8 mouse cellular contexts compared by ENCODE assay signal in the genomic region with DNA sequence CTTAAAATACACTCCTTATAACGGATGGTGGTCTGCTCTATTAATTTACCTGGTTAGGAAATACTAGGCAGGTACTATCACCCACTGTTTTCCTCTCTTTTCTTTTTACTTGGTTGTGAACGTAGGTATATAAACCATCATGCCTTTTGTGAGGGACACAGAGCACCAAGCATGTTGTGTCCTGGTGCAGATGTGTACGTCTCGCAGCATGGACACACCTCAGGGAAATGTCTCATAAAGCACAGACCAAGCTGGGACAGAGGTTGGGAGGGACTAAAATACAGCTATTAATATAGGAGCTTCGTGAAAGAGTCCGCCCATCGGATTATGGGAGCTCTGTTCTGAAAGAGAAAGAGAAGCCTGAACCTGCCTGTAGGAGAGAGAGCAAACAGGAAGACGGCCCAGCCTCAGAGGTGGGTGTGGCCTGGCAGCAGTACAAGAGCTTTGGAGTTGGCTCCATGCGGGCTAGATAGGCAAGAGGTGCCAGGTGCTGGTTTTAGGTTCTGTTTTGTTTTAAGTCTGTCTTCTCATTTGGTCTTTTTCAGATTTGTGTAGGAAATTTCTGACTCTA. TPM values are rescaled to one million over a fixed set of nuclear protein-coding genes. Genes with fewer than 3 reads are reported as not detected.
DNase-seq lines count a peak whose midpoint lies in the region; ATAC-seq lines count a peak whose summit lies in the region.

No protein-coding gene starts in this region.

- no peak overlapping the region for H3K27ac ChIP-seq in midbrain, embryonic 14.5 days (replicated peaks; ENCODE audit: low read depth, low read length)
- H3K27ac ChIP-seq in midbrain, embryonic 16.5 days (ENCODE audit: low read length), result no peak overlapping the region

- H3K4me1 ChIP-seq in midbrain, embryonic 14.5 days (ENCODE audit: control insufficient read depth, insufficient read depth, low read length), result peaks cover 4% of the 10 kb centered on the region; the same call in 1 of the 2 replicates
- peaks cover 3% of the 10 kb centered on the region; the same call in 1 of the 2 replicates for H3K4me1 ChIP-seq in midbrain, embryonic 16.5 days (ENCODE audit: control insufficient read depth, insufficient read depth, low read length)

- H3K4me3 ChIP-seq in midbrain, embryonic 14.5 days (replicated peaks; ENCODE audit: low read depth, low read length), result no peak overlapping the region
- no peak overlapping the region for H3K4me3 ChIP-seq in midbrain, embryonic 16.5 days (ENCODE audit: low read depth, low read length)

- no peaks in the 10 kb centered on the region for H3K9me3 ChIP-seq in midbrain, embryonic 14.5 days (ENCODE audit: control insufficient read depth, low read length)
- no peaks in the 10 kb centered on the region for H3K9me3 ChIP-seq in midbrain, embryonic 16.5 days (replicated peaks; ENCODE audit: control insufficient read depth, low read length, poor library complexity, severe bottlenecking)

- H3K9ac ChIP-seq in midbrain, embryonic 14.5 days (replicated peaks; ENCODE audit: low read length), result no peak overlapping the region
- no peak overlapping the region for H3K9ac ChIP-seq in midbrain, embryonic 16.5 days (ENCODE audit: low read depth, low read length)

- peak; percentile 23 for DNase-seq in midbrain, embryonic 14.5 days
- peak; percentile 51 for DNase-seq in adrenal gland, postnatal 25 days
- peak; percentile 63 for DNase-seq in heart, adult 8-10 months (ENCODE audit: low spot score)
- DNase-seq in liver, result peak; percentile 80
- DNase-seq in spleen, adult 12 weeks (ENCODE audit: low spot score), result peak; percentile 68
- DNase-seq in frontal cortex, adult 2 months (ENCODE audit: extremely low spot score in 1 of 2, low spot score in 1 of 2), result no peak
- DNase-seq in layer of hippocampus, adult 18-20 months (ENCODE audit: low spot score in 2 of 2), result no peak

- H3K4me2 ChIP-seq in midbrain, embryonic 14.5 days (ENCODE audit: low read length), result no peak overlapping the region
- no peak overlapping the region for H3K4me2 ChIP-seq in midbrain, embryonic 16.5 days (ENCODE audit: low read length)

- no peaks in the 10 kb centered on the region for H3K36me3 ChIP-seq in midbrain, embryonic 14.5 days (ENCODE audit: control insufficient read depth, insufficient read depth, low read length)
- no peaks in the 10 kb centered on the region for H3K36me3 ChIP-seq in midbrain, embryonic 16.5 days (ENCODE audit: control insufficient read depth, insufficient read depth, low read length)

- H3K27me3 ChIP-seq in midbrain, embryonic 14.5 days (ENCODE audit: control insufficient read depth, insufficient read depth, low read length), result no peaks in the 10 kb centered on the region
- H3K27me3 ChIP-seq in midbrain, embryonic 16.5 days (ENCODE audit: control insufficient read depth, insufficient read depth, low read depth, low read length), result no peaks in the 10 kb centered on the region

- no peak for ATAC-seq in midbrain, embryonic 14.5 days (ENCODE audit: low FRiP score, low TSS enrichment)
- ATAC-seq in midbrain, embryonic 16.5 days, result no peak

- 73% methylated on average over 9 of the region's 9 CpGs for WGBS in midbrain, embryonic 14.5 days
- WGBS in midbrain, embryonic 16.5 days, result 58% methylated on average over 9 of the region's 9 CpGs

RNA-seq across cellular contexts. Expression of gene Gm11084, which starts 10.4 kb away (rescaled TPM):
- polyA plus RNA-seq in midbrain, embryonic 14.5 days (2014; fragmentation: Nextera tagmentation; extraction: Ambion mirVana), result not detected in 2 replicates
- not detected in 2 replicates for polyA plus RNA-seq in midbrain, embryonic 16.5 days (2015; fragmentation: Nextera tagmentation; extraction: Ambion mirVana)
- not detected in 2 replicates for total RNA-seq in adrenal gland, postnatal 25 days (2021)
- not detected for total RNA-seq in heart, adult 8-10 months (2022)
- not detected in 2 replicates for polyA plus RNA-seq in frontal cortex, adult 2 months (2012; rRNA removed)
- not detected for total RNA-seq in layer of hippocampus, adult 18-20 months (2021)

RNA-seq across cellular contexts. Expression of gene Sp3, which starts 16.6 kb away (rescaled TPM):
- 43.5 and 61.5 TPM in 2 replicates for polyA plus RNA-seq in midbrain, embryonic 14.5 days (2014; fragmentation: Nextera tagmentation; extraction: Ambion mirVana)
- polyA plus RNA-seq in midbrain, embryonic 16.5 days (2015; fragmentation: Nextera tagmentation; extraction: Ambion mirVana), result 31.1 and 37.7 TPM in 2 replicates
- total RNA-seq in adrenal gland, postnatal 25 days (2021), result 68.4 and 70.6 TPM in 2 replicates
- 10 to 100 TPM; 31.0 to 34.0 (median 32.0) TPM for total RNA-seq in heart, adult 8-10 months (2022)
- polyA plus RNA-seq in frontal cortex, adult 2 months (2012; rRNA removed), result 29.9 and 34.5 TPM in 2 replicates
- total RNA-seq in layer of hippocampus, adult 18-20 months (2021), result 10 to 100 TPM; 64.6 to 65.5 TPM

Comparison
In these comparisons a context has a peak if more than half of its experiments do, and no peak if none do; other contexts are left out.
1. DNase-seq: peak in midbrain, embryonic 14.5 days (single experiment), adrenal gland, postnatal 25 days (single experiment), heart, adult 8-10 months (single experiment), liver (single experiment) and spleen, adult 12 weeks (single experiment); none in frontal cortex, adult 2 months (0 of 2) and layer of hippocampus, adult 18-20 months (0 of 2).